Mouse (Mus musculus) heart, postnatal 0 days (tissue): ENCODE data around the gene Lsp1. TPM values are rescaled to one million over a fixed set of nuclear protein-coding genes. Genes with fewer than 3 reads are reported as not detected.

Experiments used
- ATAC-seq: fragments of 200-750 bp; cut with Nextera tagmentation; 2 replicates; pipeline ENCODE4 v1.8.0; 2017; ENCODE audit warnings: low read depth, moderate number of reproducible peaks, moderate library complexity; ENCODE audit not compliant: insufficient read depth
- DNase-seq: peaks from one replicate; pipeline ENCODE4 v3.0.0-alpha.2; 2016; ENCODE audit warnings: low spot score
- H3K27ac ChIP-seq: fragments of 300-500 bp; sonication (generic); 2 replicates; pipeline ENCODE4 v1.5.1; 2014; ENCODE audit warnings: low read depth, mild to moderate bottlenecking
- H3K27me3 ChIP-seq: fragments of 300-500 bp; sonication (generic); 2 replicates; pipeline ENCODE4 v1.6.1; 2014; ENCODE audit warnings: low read length, mixed read lengths; ENCODE audit not compliant: control insufficient read depth, insufficient read depth
- H3K36me3 ChIP-seq: fragments of 300-500 bp; sonication (generic); replicated peaks from 2 replicates; pipeline ENCODE4 v1.6.1; 2014; ENCODE audit warnings: low read length, mixed read lengths; ENCODE audit not compliant: control insufficient read depth, insufficient read depth
- H3K4me1 ChIP-seq: fragments of 300-500 bp; sonication (generic); 2 replicates; pipeline ENCODE4 v1.6.1; 2014; ENCODE audit warnings: antibody characterized with exemption; ENCODE audit not compliant: control insufficient read depth, insufficient read depth
- H3K4me2 ChIP-seq: fragments of 300-500 bp; sonication (generic); 2 replicates; pipeline ENCODE4 v1.6.1; 2014; ENCODE audit warnings: low read depth, mild to moderate bottlenecking, low read length, moderate library complexity
- H3K4me3 ChIP-seq: fragments of 300-500 bp; sonication (generic); 2 replicates; pipeline ENCODE4 v1.5.1; 2014; ENCODE audit warnings: low read depth, low read length
- H3K9ac ChIP-seq: fragments of 300-500 bp; sonication (generic); replicated peaks from 2 replicates; pipeline ENCODE4 v1.6.1; 2014; ENCODE audit warnings: low read depth, low read length, mixed read lengths
- H3K9me3 ChIP-seq: fragments of 300-500 bp; sonication (generic); replicated peaks from 2 replicates; pipeline ENCODE4 v1.6.1; 2016; ENCODE audit warnings: low read length; ENCODE audit not compliant: control insufficient read depth
- CTCF ChIP-seq: IDR thresholded peaks from 2 replicates; pipeline ENCODE4 v1.5.1; 2016; ENCODE audit warnings: antibody characterized with exemption, control low read depth, low read depth
- EP300 ChIP-seq: IDR thresholded peaks from 2 replicates; pipeline ENCODE4 v1.6.1; 2016; ENCODE audit warnings: antibody characterized with exemption, low read depth
- WGBS: fragments of 180-500 bp; shearing (Covaris S2); extraction: QIAGEN DNeasy Blood & Tissue Kit; methylation state at CpG from one replicate; pipeline ENCODE4 v1.1.7; 2014; 5-methylcytosine and 5-hydroxymethylcytosine counted together
- polyA plus RNA-seq: library from polyadenylated mRNA; unstranded; fragments of >200 nt; fragmentation: Nextera tagmentation; extraction: Ambion mirVana; gene quantifications from 2 replicates; pipeline ENCODE4 v1.2.1, GENCODE M21; 2015
- total RNA-seq: library from RNA; depleted of rRNA; stranded (reverse); fragments of >200 nt; gene quantifications from 2 replicates; pipeline ENCODE4 v1.2.3, GENCODE M21; 2014; ENCODE audit warnings: low replicate concordance

Lsp1 gene
- total and polyA plus RNA-seq, 2 experiments from 2014 or later: 53.1 to 84.4 TPM

DNA sequence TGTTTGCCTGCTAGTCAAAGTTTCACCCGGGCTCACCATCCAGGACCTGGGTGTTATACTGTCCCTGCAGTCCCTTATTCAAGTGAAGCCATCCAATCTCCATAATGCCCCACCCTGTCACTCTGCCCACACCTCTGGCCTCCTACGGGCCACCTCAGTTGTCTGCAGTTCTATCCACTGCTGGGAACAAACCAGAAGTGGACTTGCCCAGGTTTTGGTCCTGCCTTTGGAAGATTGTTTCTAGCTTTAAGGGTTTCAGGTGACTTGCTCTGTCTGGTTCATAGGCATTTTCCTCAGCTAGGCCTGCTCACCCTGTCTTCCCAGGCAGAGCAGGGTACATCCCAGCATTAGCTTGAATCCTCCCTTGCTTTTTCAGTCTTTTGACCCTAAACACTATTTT lies 5.4 kb upstream of the Lsp1 start:
- WGBS: 57% methylated on average over 2 of the region's 2 CpGs
- no peak for ATAC-seq
- H3K27ac ChIP-seq: peak overlapping the region; percentile 97
- no peaks in the 10 kb centered on the region for H3K9me3 ChIP-seq
- DNase-seq: no peak
- TF ChIP-seq CTCF: no peak
- TF ChIP-seq EP300: no peak
- no peak overlapping the region for H3K4me2 ChIP-seq
- peaks cover 45% of the 10 kb centered on the region for H3K4me1 ChIP-seq
- no peaks in the 10 kb centered on the region for H3K36me3 ChIP-seq
- H3K9ac ChIP-seq: no peak overlapping the region
- H3K27me3 ChIP-seq: no peaks in the 10 kb centered on the region
- H3K4me3 ChIP-seq: no peak overlapping the region

DNA sequence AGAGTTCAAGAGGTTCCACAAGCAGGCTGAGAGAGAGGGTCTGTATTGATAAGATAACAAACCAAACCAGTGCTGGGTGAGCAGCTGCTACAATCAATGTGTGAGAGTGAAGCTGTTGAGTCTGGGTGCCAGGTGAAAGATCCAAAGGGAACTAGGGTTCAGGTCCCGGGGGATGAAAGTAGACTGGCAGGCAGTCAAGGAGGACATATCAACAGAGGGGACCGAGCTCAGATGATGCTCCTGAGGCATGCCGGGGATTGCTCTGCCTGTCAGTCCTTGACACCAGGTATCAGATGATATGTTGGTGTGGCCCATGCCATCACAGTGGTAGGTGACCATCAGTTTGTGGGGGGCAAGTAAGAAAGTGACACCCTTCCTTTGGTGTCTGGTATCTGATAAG lies 3.8 kb upstream of the Lsp1 start:
- Histone ChIP-seq H3K9ac (no peak overlapping the region), H3K4me2 (no peak overlapping the region), H3K4me3 (no peak overlapping the region), H3K4me1 (peaks cover 58% of the 10 kb centered on the region), H3K36me3 (no peaks in the 10 kb centered on the region), H3K27me3 (no peaks in the 10 kb centered on the region), H3K27ac (peak overlapping the region; percentile 97), H3K9me3 (no peaks in the 10 kb centered on the region)
- DNase-seq: peak; percentile 52
- TF ChIP-seq CTCF: no peak
- peak; percentile 59 for TF ChIP-seq EP300
- WGBS: 12% methylated on average over 3 of the region's 3 CpGs
- peak; percentile 12; the same call in 1 of the 2 replicates for ATAC-seq

DNA sequence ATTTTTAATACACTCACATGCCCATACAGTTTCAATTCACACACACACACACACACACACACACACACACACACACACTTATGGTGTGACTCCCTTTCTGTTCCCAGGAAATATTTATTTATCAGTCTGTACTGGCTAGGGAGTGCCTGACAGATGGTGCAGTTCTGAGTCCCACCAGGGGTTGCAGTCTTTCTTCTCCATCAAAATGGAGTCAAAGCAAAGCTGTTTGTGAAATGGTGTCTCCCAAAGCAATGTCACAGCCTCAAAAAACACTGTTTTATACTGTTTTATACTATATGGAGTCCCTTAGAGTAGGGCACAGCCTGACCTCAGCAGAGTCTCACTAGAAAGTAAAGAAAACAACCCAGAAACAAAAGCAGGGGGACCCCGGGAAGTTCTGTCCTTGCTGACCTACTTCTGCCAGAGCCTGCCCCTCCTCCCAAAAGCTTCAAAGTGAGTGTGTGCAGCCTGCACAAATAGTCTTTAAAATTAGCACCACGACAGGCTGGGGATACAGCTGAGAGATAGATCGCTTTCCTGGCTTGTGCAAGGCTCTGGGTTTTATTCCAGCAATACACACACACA lies 3.3 kb upstream of the Lsp1 start:
- H3K36me3 ChIP-seq: no peaks in the 10 kb centered on the region
- peak overlapping the region; percentile 97 for H3K27ac ChIP-seq
- TF ChIP-seq CTCF: no peak
- no peak for TF ChIP-seq EP300
- ATAC-seq (peak; percentile 59), DNase-seq (peak; percentile 88)
- WGBS: 0% methylated on average over 3 of the region's 3 CpGs
- no peaks in the 10 kb centered on the region for H3K27me3 ChIP-seq
- H3K9me3 ChIP-seq: no peaks in the 10 kb centered on the region
- 0 out of 2 replicates have a peak overlapping the region, but pooled peaks have one; percentile 15 for H3K9ac ChIP-seq
- no peak overlapping the region for H3K4me3 ChIP-seq
- H3K4me1 ChIP-seq: peaks cover 62% of the 10 kb centered on the region
- H3K4me2 ChIP-seq: no peak overlapping the region

DNA sequence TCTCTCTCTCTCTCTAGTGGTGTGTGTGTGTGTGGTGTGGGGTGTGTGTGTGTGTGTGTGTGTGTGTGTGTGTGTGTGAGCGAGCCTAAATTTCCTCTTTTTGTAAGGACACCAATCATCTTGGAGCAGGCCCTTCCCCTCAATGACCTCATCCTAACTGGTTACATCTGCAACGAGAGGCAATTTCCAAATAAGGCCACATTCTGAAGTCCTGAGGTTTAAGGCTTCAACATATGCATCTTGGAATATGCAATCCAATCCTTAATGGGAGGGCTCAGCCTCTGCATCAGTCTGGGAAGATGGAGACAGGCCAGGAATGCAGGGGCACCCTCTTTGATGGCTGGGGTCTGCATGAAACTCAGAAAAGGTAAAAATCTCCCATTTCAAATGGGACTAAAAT lies 2.6 kb upstream of the Lsp1 start:
- ATAC-seq (peak; percentile 4; the same call in 1 of the 2 replicates), DNase-seq (peak; percentile 71)
- H3K4me2 ChIP-seq: no peak overlapping the region
- TF ChIP-seq CTCF (no peak), EP300 (no peak)
- peak overlapping the region; percentile 97 for H3K27ac ChIP-seq
- H3K36me3 ChIP-seq: no peaks in the 10 kb centered on the region
- WGBS: 5% methylated on average over 2 of the region's 2 CpGs
- peaks cover 67% of the 10 kb centered on the region for H3K4me1 ChIP-seq
- no peaks in the 10 kb centered on the region for H3K27me3 ChIP-seq
- H3K9me3 ChIP-seq: no peaks in the 10 kb centered on the region
- no peak overlapping the region for H3K9ac ChIP-seq
- no peak overlapping the region for H3K4me3 ChIP-seq

DNA sequence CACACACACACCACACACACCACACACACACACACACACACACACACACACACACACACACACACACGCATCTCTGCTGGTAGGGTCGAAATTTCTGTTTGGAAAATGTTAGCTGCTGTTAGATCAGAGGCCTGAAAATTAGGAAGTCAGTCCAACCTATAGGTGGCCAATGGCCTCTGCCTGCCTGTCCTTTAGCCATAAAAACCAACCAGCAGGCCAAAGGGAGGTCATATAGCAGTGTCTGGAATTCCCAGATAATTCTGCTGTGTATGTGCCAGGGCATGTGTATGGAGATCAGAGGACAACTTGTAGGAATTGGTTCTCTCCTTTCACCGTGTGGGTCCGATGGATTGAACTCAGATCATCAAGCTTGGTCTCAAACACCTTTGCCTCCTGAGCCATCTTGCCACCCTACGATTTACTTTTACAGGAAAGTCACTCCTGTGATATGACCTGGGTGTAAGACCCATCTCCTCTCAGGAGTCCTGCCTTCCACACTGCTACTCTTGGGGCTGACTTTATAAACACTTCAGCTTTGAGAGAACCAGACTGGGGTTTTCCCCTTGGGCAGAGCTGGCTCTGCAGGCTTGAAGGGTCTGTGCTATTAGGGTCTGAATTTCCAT lies 1.8 kb upstream of the Lsp1 start:
- no peak overlapping the region for H3K4me2 ChIP-seq

DNA sequence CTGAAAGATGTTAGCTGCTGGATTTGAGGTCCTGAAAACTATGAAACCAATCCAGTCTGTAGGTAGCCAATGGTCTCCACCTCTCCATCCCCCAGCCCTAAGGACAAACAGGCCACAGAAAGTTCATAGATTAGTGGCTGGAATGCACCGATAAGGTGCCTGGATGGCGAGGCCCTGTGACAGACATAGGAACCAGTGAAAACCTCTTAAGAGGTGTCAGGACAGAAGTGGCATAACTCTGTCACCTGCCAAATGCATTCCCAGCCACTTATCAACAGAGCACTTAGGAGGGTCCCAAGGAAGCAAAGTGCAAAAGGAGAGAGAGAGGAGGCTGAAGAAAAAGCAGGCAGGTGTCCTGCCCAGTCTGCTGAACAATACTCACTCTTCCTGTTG lies 1.3 kb upstream of the Lsp1 start:
- peak; percentile 97 for TF ChIP-seq EP300
- no peak for TF ChIP-seq CTCF
- H3K27me3 ChIP-seq: no peaks in the 10 kb centered on the region
- ATAC-seq: peak; percentile 80
- no peaks in the 10 kb centered on the region for H3K36me3 ChIP-seq
- peaks cover 67% of the 10 kb centered on the region for H3K4me1 ChIP-seq
- no peaks in the 10 kb centered on the region for H3K9me3 ChIP-seq
- no peak overlapping the region for H3K9ac ChIP-seq
- WGBS: 29% methylated on average over 2 of the region's 2 CpGs
- peak overlapping the region; percentile 97 for H3K27ac ChIP-seq
- H3K4me3 ChIP-seq: no peak overlapping the region
- no peak overlapping the region for H3K4me2 ChIP-seq
- DNase-seq: peak; percentile 86

More for the DNA sequence above, 1.8 kb upstream of the Lsp1 start:
- WGBS: 32% methylated on average over 5 of the region's 5 CpGs
- H3K27me3 ChIP-seq: no peaks in the 10 kb centered on the region
- no peak overlapping the region for H3K4me3 ChIP-seq
- no peak for DNase-seq
- no peaks in the 10 kb centered on the region for H3K9me3 ChIP-seq
- TF ChIP-seq CTCF: no peak
- TF ChIP-seq EP300: no peak
- no peak overlapping the region for H3K9ac ChIP-seq
- no peaks in the 10 kb centered on the region for H3K36me3 ChIP-seq
- H3K4me1 ChIP-seq: peaks cover 67% of the 10 kb centered on the region
- no peak; the same call in 1 of the 2 replicates for ATAC-seq
- peak overlapping the region; percentile 97 for H3K27ac ChIP-seq
